Mouse (Mus musculus) midbrain, embryonic 10.5 days (tissue): Measurements from ENCODE around the gene Qpct. TPM values are rescaled to one million over a fixed set of nuclear protein-coding genes. Genes with fewer than 3 reads are reported as not detected.
A peak's percentile ranks its signal among the peaks of the same experiment; 100 is the strongest.
"Not testable (repeated sequence)": the region's sequence is repeated elsewhere in the genome, so short reads cannot be mapped to it uniquely, and the experiment has no call there.

Experiments used
- DNase-seq: peaks from one replicate; pipeline ENCODE4 v3.0.0-alpha.2; 2017; ENCODE audit warnings: low spot score
- H3K27ac ChIP-seq: fragments of 300-500 bp; sonication (generic); replicated peaks from 2 replicates; pipeline ENCODE4 v1.5.1; 2016; ENCODE audit warnings: mild to moderate bottlenecking
- H3K27me3 ChIP-seq: fragments of 300-500 bp; sonication (generic); 2 replicates; pipeline ENCODE4 v1.6.1; 2016; ENCODE audit warnings: low read depth, mild to moderate bottlenecking; ENCODE audit not compliant: poor library complexity, severe bottlenecking
- H3K36me3 ChIP-seq: fragments of 300-500 bp; sonication (generic); 2 replicates; pipeline ENCODE4 v1.6.1; 2016; ENCODE audit warnings: mild to moderate bottlenecking, moderate library complexity
- H3K4me1 ChIP-seq: fragments of 300-500 bp; sonication (generic); 2 replicates; pipeline ENCODE4 v1.6.1; 2016
- H3K4me3 ChIP-seq: fragments of 300-500 bp; sonication (generic); 2 replicates; pipeline ENCODE4 v1.5.1; 2016; ENCODE audit warnings: mild to moderate bottlenecking, moderate library complexity
- H3K9me3 ChIP-seq: fragments of 300-500 bp; sonication (generic); replicated peaks from 2 replicates; pipeline ENCODE4 v1.6.1; 2016; ENCODE audit warnings: mild to moderate bottlenecking
- WGBS: fragments of 180-500 bp; shearing (Covaris S2); methylation state at CpG from one replicate; pipeline ENCODE4 v1.1.7; 2016; 5-methylcytosine and 5-hydroxymethylcytosine counted together
- polyA plus RNA-seq: library from polyadenylated mRNA; unstranded; fragments of >200 nt; fragmentation: Nextera tagmentation; extraction: Ambion mirVana; gene quantifications from 2 replicates; pipeline ENCODE4 v1.2.1, GENCODE M21; 2016

Qpct gene
- polyA plus RNA-seq, 1 experiment from 2014 or later: 5.8 TPM

GRCm38 (mm10) chr17:79078248-79078647 is 26.5 kb downstream of the Qpct start:
- DNase-seq: no peak
- Histone ChIP-seq H3K4me1 (no peaks in the 10 kb centered on the region), H3K9me3 (no peaks in the 10 kb centered on the region), H3K36me3 (no peaks in the 10 kb centered on the region), H3K27me3 (no peaks in the 10 kb centered on the region), H3K4me3 (no peak overlapping the region), H3K27ac (no peak overlapping the region)
- WGBS: 91% methylated on average over 8 of the region's 8 CpGs

GRCm38 (mm10) chr17:79091710-79092109 is 40.0 kb downstream of the Qpct start:
- no peaks in the 10 kb centered on the region for H3K27me3 ChIP-seq
- no peak overlapping the region for H3K4me3 ChIP-seq
- H3K36me3 ChIP-seq: no peaks in the 10 kb centered on the region
- H3K9me3 ChIP-seq: no peaks in the 10 kb centered on the region
- DNase-seq: no peak
- H3K4me1 ChIP-seq: no peaks in the 10 kb centered on the region
- WGBS: 79% methylated on average over 1 of the region's 1 CpGs
- H3K27ac ChIP-seq: no peak overlapping the region

GRCm38 (mm10) chr17:79093286-79093975 is 41.7 kb downstream of the Qpct start:
- Histone ChIP-seq H3K9me3 (no peaks in the 10 kb centered on the region), H3K36me3 (no peaks in the 10 kb centered on the region), H3K4me3 (no peak overlapping the region), H3K27me3 (no peaks in the 10 kb centered on the region), H3K27ac (no peak overlapping the region), H3K4me1 (no peaks in the 10 kb centered on the region)
- 85% methylated on average over 5 of the region's 5 CpGs for WGBS
- no peak for DNase-seq

GRCm38 (mm10) chr17:79095624-79096023 is 43.9 kb downstream of the Qpct start:
- H3K4me3 ChIP-seq: no peak overlapping the region
- no peaks in the 10 kb centered on the region for H3K4me1 ChIP-seq
- 79% methylated on average over 2 of the region's 2 CpGs for WGBS
- H3K27me3 ChIP-seq: no peaks in the 10 kb centered on the region
- no peak overlapping the region for H3K27ac ChIP-seq
- no peak for DNase-seq
- no peaks in the 10 kb centered on the region for H3K36me3 ChIP-seq
- no peaks in the 10 kb centered on the region for H3K9me3 ChIP-seq

- H3K4me1 ChIP-seq: no peaks in the 10 kb centered on the region
- whole genome bisulfite sequencing: 86% methylated on average over 4 of the region's 4 CpGs
Measured at GRCm38 (mm10) chr17:79099866-79100265, 48.2 kb downstream of the Qpct start.

GRCm38 (mm10) chr17:79108238-79108637 is 56.5 kb downstream of the Qpct start:
- no peak overlapping the region for H3K4me3 ChIP-seq
- no peak for DNase-seq
- H3K27me3 ChIP-seq: no peaks in the 10 kb centered on the region
- WGBS: 86% methylated on average over 6 of the region's 6 CpGs
- H3K4me1 ChIP-seq: no peaks in the 10 kb centered on the region
- H3K27ac ChIP-seq: no peak overlapping the region
- no peaks in the 10 kb centered on the region for H3K9me3 ChIP-seq
- H3K36me3 ChIP-seq: no peaks in the 10 kb centered on the region

More at GRCm38 (mm10) chr17:79099866-79100265, 48.2 kb downstream of the Qpct start:
- H3K36me3 ChIP-seq: no peaks in the 10 kb centered on the region
- no peaks in the 10 kb centered on the region for H3K9me3 ChIP-seq
- H3K27me3 ChIP-seq: no peaks in the 10 kb centered on the region
- no peak overlapping the region for H3K4me3 ChIP-seq
- no peak for DNase-seq
- H3K27ac ChIP-seq: no peak overlapping the region

- Histone ChIP-seq H3K4me3 (no peak overlapping the region), H3K4me1 (no peaks in the 10 kb centered on the region), H3K27ac (no peak overlapping the region), H3K9me3 (no peaks in the 10 kb centered on the region), H3K36me3 (no peaks in the 10 kb centered on the region), H3K27me3 (no peaks in the 10 kb centered on the region)
- no peak for DNase-seq
- 85% methylated on average over 9 of the region's 9 CpGs for WGBS
Measured at GRCm38 (mm10) chr17:79109576-79109975, 57.9 kb downstream of the Qpct start.

- Histone ChIP-seq H3K4me1 (no peaks in the 10 kb centered on the region), H3K9me3 (no peaks in the 10 kb centered on the region), H3K4me3 (no peak overlapping the region), H3K27ac (no peak overlapping the region), H3K27me3 (no peaks in the 10 kb centered on the region), H3K36me3 (no peaks in the 10 kb centered on the region)
- 31% methylated on average over 5 of the region's 5 CpGs for WGBS
- DNase-seq: peak; percentile 35
Measured at GRCm38 (mm10) chr17:79110936-79111348, 59.2 kb downstream of the Qpct start.

- DNase-seq: not testable (repeated sequence)
Measured at GRCm38 (mm10) chr17:79115248-79115647, 63.5 kb downstream of the Qpct start.

GRCm38 (mm10) chr17:79119066-79119465 is 67.4 kb downstream of the Qpct start:
- WGBS: 88% methylated on average over 1 of the region's 1 CpGs
- Histone ChIP-seq H3K36me3 (no peaks in the 10 kb centered on the region), H3K27ac (no peak overlapping the region), H3K27me3 (no peaks in the 10 kb centered on the region), H3K4me1 (no peaks in the 10 kb centered on the region), H3K4me3 (no peak overlapping the region), H3K9me3 (peaks cover 6% of the 10 kb centered on the region; the same call in 1 of the 2 replicates)
- DNase-seq: no peak

More at GRCm38 (mm10) chr17:79115248-79115647, 63.5 kb downstream of the Qpct start:
- H3K27me3 ChIP-seq, H3K9me3 ChIP-seq, H3K27ac ChIP-seq, H3K36me3 ChIP-seq, H3K4me1 ChIP-seq, H3K4me3 ChIP-seq: not testable (repeated sequence)
- WGBS: 59% methylated on average over 9 of the region's 9 CpGs

GRCm38 (mm10) chr17:79120269-79120668 is 68.6 kb downstream of the Qpct start:
- Histone ChIP-seq H3K4me1 (no peaks in the 10 kb centered on the region), H3K4me3 (no peak overlapping the region), H3K27ac (no peak overlapping the region), H3K27me3 (no peaks in the 10 kb centered on the region), H3K9me3 (peaks cover 6% of the 10 kb centered on the region; the same call in 1 of the 2 replicates), H3K36me3 (no peaks in the 10 kb centered on the region)
- no peak for DNase-seq
- 89% methylated on average over 3 of the region's 3 CpGs for WGBS

GRCm38 (mm10) chr17:79133740-79134139 is 82.0 kb downstream of the Qpct start:
- DNase-seq: no peak
- Histone ChIP-seq H3K36me3 (no peaks in the 10 kb centered on the region), H3K27me3 (no peaks in the 10 kb centered on the region), H3K9me3 (no peaks in the 10 kb centered on the region), H3K27ac (no peak overlapping the region), H3K4me3 (no peak overlapping the region), H3K4me1 (no peaks in the 10 kb centered on the region)
- 68% methylated on average over 8 of the region's 8 CpGs for WGBS

GRCm38 (mm10) chr17:79135826-79136225 is 84.1 kb downstream of the Qpct start:
- no peaks in the 10 kb centered on the region for H3K27me3 ChIP-seq
- H3K4me1 ChIP-seq: no peaks in the 10 kb centered on the region
- no peak overlapping the region for H3K27ac ChIP-seq
- H3K36me3 ChIP-seq: no peaks in the 10 kb centered on the region
- DNase-seq: no peak
- no peaks in the 10 kb centered on the region for H3K9me3 ChIP-seq
- WGBS: 91% methylated on average over 6 of the region's 6 CpGs
- no peak overlapping the region for H3K4me3 ChIP-seq
